Mouse (Mus musculus) liver, embryonic 11.5 days (tissue): ENCODE results near the gene Atp8a1. TPM values are rescaled to one million over a fixed set of nuclear protein-coding genes. Genes with fewer than 3 reads are reported as not detected.

Source experiments
- ATAC-seq: fragments of 200-750 bp; cut with Nextera tagmentation; replicated peaks from 2 replicates; pipeline ENCODE4 v1.8.0; 2017; ENCODE audit warnings: moderate number of reproducible peaks, mild to moderate bottlenecking, moderate TSS enrichment, moderate library complexity; ENCODE audit not compliant: low FRiP score
- DNase-seq: peaks from one replicate; pipeline ENCODE4 v3.0.0-alpha.2; 2017; ENCODE audit warnings: low spot score
- H3K27ac ChIP-seq: fragments of 300-500 bp; sonication (generic); 2 replicates; pipeline ENCODE4 v1.5.1; 2014; ENCODE audit warnings: mild to moderate bottlenecking, low read depth, low read length, control low read depth
- H3K27me3 ChIP-seq: fragments of 300-500 bp; sonication (generic); replicated peaks from 2 replicates; pipeline ENCODE4 v1.6.1; 2014; ENCODE audit warnings: low read length, mixed read lengths; ENCODE audit not compliant: control insufficient read depth, insufficient read depth
- H3K36me3 ChIP-seq: fragments of 300-500 bp; sonication (generic); 2 replicates; pipeline ENCODE4 v1.6.1; 2014; ENCODE audit warnings: mild to moderate bottlenecking, low read length, moderate library complexity, mixed read lengths; ENCODE audit not compliant: control insufficient read depth, insufficient read depth
- H3K4me1 ChIP-seq: fragments of 300-500 bp; sonication (generic); replicated peaks from 2 replicates; pipeline ENCODE4 v1.6.1; 2014; ENCODE audit warnings: low read length, mixed read lengths; ENCODE audit not compliant: control insufficient read depth, insufficient read depth
- H3K4me2 ChIP-seq: fragments of 300-500 bp; sonication (generic); 2 replicates; pipeline ENCODE4 v1.6.1; 2014; ENCODE audit warnings: mild to moderate bottlenecking, control low read depth, moderate library complexity
- H3K4me3 ChIP-seq: fragments of 300-500 bp; sonication (generic); 2 replicates; pipeline ENCODE4 v1.5.1; 2014; ENCODE audit warnings: low read depth, low read length, control low read depth
- H3K9ac ChIP-seq: fragments of 300-500 bp; sonication (generic); 2 replicates; pipeline ENCODE4 v1.6.1; 2014; ENCODE audit warnings: low read depth, low read length, control low read depth
- H3K9me3 ChIP-seq: fragments of 300-500 bp; sonication (generic); 2 replicates; pipeline ENCODE4 v1.6.1; 2016; ENCODE audit warnings: low read length, inconsistent platforms, mixed read lengths; ENCODE audit not compliant: control insufficient read depth
- WGBS: fragments of 180-500 bp; shearing (Covaris S2); extraction: QIAGEN DNeasy Blood & Tissue Kit; methylation state at CpG from one replicate; pipeline ENCODE4 v1.1.7; 2014; 5-methylcytosine and 5-hydroxymethylcytosine counted together
- polyA plus RNA-seq: library from polyadenylated mRNA; unstranded; fragments of >200 nt; fragmentation: Nextera tagmentation; extraction: Ambion mirVana; gene quantifications from 2 replicates; pipeline ENCODE4 v1.2.1, GENCODE M21; 2014

The Atp8a1 gene
- polyA plus RNA-seq, 1 experiment from 2014 or later: 60.5 TPM

DNA sequence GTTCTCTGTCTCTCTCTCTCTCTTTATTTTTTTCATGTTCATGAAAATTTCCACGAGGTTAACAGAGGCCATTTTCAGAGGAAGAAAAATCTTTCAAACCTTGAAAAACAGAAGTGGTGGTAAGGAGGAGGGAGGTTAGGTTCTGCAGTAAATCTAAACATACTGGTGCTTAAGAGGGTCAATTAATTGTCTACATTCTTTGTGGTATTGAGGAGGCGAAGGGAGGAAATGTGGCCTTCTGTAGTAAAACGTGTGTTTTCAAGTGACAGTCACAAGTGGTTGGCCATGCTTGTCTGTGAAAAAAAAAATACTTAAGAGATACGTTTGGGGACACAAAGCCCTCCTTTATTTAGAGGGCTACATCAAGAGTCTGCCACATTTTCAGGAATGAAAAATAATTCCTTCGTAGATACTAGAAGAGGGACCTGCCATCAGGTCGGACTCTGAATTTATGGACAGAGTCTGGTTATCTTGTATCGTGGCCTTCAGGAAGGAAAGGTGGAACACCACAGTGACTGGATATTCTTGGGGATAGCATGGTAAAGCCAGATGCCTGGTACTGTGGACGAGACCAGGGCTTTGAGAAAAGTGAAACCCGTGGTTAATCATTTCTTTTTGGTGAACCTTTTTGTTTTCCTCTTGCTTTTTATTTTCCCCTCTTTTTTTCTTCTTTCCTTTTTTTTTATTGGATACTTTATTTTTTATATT lies 113.5 kb downstream of the Atp8a1 start:
- peaks cover 19% of the 10 kb centered on the region for H3K36me3 ChIP-seq

GRCm38 (mm10) chr5:67733150-67733549 lies 114.1 kb downstream of the Atp8a1 start:
- no peak for ATAC-seq
- peaks cover 19% of the 10 kb centered on the region for H3K36me3 ChIP-seq
- 87% methylated on average over 6 of the region's 6 CpGs for WGBS

More for the DNA sequence above, 113.5 kb downstream of the Atp8a1 start:
- H3K9ac ChIP-seq: no peak overlapping the region
- no peak for DNase-seq
- 72% methylated on average over 9 of the region's 9 CpGs for WGBS
- no peak overlapping the region for H3K27ac ChIP-seq
- H3K27me3 ChIP-seq: no peaks in the 10 kb centered on the region
- no peaks in the 10 kb centered on the region for H3K9me3 ChIP-seq
- no peak for ATAC-seq
- no peak overlapping the region for H3K4me2 ChIP-seq
- H3K4me3 ChIP-seq: no peak overlapping the region
- H3K4me1 ChIP-seq: no peaks in the 10 kb centered on the region

DNA sequence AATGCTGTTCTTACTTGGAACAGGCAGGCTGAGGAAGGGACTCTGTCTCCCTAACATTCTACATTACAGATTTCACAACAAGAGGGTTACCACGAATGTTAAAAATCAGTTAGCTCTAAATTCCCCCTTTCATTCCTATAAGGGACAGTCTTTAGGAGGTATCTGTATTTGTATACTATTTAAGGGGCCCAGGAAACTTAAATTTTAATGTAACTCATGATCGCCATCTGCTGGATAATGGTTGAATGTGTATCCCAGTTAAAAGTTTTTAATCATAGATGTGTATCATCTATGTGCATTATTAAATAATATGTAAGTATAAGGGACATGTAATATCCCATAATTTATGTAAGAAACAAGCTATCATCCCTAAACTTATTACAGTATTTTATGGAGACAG lies 119.5 kb downstream of the Atp8a1 start:
- Histone ChIP-seq H3K4me1 (no peaks in the 10 kb centered on the region), H3K9ac (no peak overlapping the region), H3K4me3 (no peak overlapping the region), H3K27me3 (no peaks in the 10 kb centered on the region), H3K36me3 (peaks cover 8% of the 10 kb centered on the region), H3K9me3 (no peaks in the 10 kb centered on the region), H3K4me2 (no peak overlapping the region), H3K27ac (no peak overlapping the region)
- ATAC-seq: no peak
- no peak for DNase-seq
- WGBS: 26% methylated on average over 2 of the region's 2 CpGs

More at GRCm38 (mm10) chr5:67733150-67733549, 114.1 kb downstream of the Atp8a1 start:
- no peak for DNase-seq
- Histone ChIP-seq H3K4me3 (no peak overlapping the region), H3K9me3 (no peaks in the 10 kb centered on the region), H3K4me1 (no peaks in the 10 kb centered on the region), H3K27ac (no peak overlapping the region), H3K27me3 (no peaks in the 10 kb centered on the region), H3K4me2 (no peak overlapping the region), H3K9ac (no peak overlapping the region)

GRCm38 (mm10) chr5:67726810-67727209 lies 120.4 kb downstream of the Atp8a1 start:
- no peak for ATAC-seq
- Histone ChIP-seq H3K9ac (no peak overlapping the region), H3K36me3 (peaks cover 8% of the 10 kb centered on the region), H3K27ac (no peak overlapping the region), H3K9me3 (no peaks in the 10 kb centered on the region), H3K27me3 (no peaks in the 10 kb centered on the region), H3K4me2 (no peak overlapping the region), H3K4me3 (no peak overlapping the region), H3K4me1 (no peaks in the 10 kb centered on the region)
- WGBS: 91% methylated on average over 13 of the region's 13 CpGs
- DNase-seq: no peak

GRCm38 (mm10) chr5:67701641-67702040 lies 145.6 kb downstream of the Atp8a1 start:
- Histone ChIP-seq H3K27ac (no peak overlapping the region), H3K27me3 (no peaks in the 10 kb centered on the region), H3K9me3 (no peaks in the 10 kb centered on the region), H3K4me2 (no peak overlapping the region), H3K4me3 (no peak overlapping the region), H3K36me3 (peaks cover 8% of the 10 kb centered on the region), H3K9ac (no peak overlapping the region), H3K4me1 (no peaks in the 10 kb centered on the region)
- WGBS: 93% methylated on average over 7 of the region's 7 CpGs
- ATAC-seq (no peak), DNase-seq (no peak)

- ATAC-seq (no peak), DNase-seq (no peak)
- no peaks in the 10 kb centered on the region for H3K9me3 ChIP-seq
- no peak overlapping the region for H3K4me3 ChIP-seq
- no peak overlapping the region for H3K4me2 ChIP-seq
- no peaks in the 10 kb centered on the region for H3K27me3 ChIP-seq
- H3K9ac ChIP-seq: no peak overlapping the region
- H3K4me1 ChIP-seq: no peaks in the 10 kb centered on the region
- no peak overlapping the region for H3K27ac ChIP-seq
- WGBS: 88% methylated on average over 1 of the region's 1 CpGs
- peaks cover 5% of the 10 kb centered on the region for H3K36me3 ChIP-seq
Observed at GRCm38 (mm10) chr5:67699418-67699817, 147.8 kb downstream of the Atp8a1 start.

- no peak for DNase-seq
- Histone ChIP-seq H3K9ac (no peak overlapping the region), H3K9me3 (no peaks in the 10 kb centered on the region), H3K4me3 (no peak overlapping the region), H3K4me2 (no peak overlapping the region), H3K27ac (no peak overlapping the region), H3K27me3 (no peaks in the 10 kb centered on the region), H3K36me3 (peaks cover 5% of the 10 kb centered on the region), H3K4me1 (no peaks in the 10 kb centered on the region)
- 79% methylated on average over 3 of the region's 3 CpGs for WGBS
- ATAC-seq: no peak
Observed at GRCm38 (mm10) chr5:67698176-67698575, 149.1 kb downstream of the Atp8a1 start.

DNA sequence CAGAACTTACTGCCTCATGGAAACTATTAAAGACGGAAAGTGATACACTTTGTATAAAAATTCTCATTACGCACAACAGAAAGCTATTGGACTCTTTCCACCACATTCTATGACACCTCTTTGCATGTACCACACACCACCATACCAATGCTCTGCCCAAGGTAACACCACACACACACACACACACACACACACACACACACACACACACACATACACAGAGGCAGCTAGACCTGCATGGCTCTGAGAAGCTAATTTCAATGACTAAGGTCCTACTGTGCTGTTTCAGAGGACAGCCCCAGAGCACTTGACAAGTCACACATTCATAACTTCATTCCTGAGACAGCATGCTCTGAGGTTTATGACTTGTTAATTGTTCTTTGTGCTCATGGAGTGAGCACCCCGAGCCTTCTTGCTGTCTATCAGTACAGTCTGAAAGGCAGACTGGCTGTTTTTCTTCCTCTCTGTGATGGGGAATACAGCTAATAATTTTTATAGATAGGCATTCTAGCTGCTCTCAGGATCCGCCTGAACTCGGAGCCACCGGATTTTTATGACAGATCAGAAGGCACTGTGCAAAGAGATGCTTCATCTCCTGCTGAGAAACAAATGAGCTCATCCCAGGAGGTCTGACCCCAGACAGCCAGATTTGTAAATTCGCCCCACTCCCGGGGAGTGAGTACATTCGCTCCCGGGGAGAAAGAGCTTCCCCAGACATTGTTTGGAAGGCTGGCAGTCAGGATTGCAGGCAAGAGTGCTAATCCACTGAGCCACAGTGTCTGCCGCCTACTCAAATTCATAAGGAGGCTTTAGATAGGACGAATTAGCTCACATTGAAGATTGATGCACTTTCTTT lies 150.3 kb downstream of the Atp8a1 start:
- H3K36me3 ChIP-seq: peaks cover 5% of the 10 kb centered on the region
- 50% methylated on average over 12 of the region's 12 CpGs for WGBS

More for the DNA sequence above, 150.3 kb downstream of the Atp8a1 start:
- no peak overlapping the region for H3K9ac ChIP-seq
- DNase-seq (no peak), ATAC-seq (no peak)
- no peaks in the 10 kb centered on the region for H3K27me3 ChIP-seq
- no peaks in the 10 kb centered on the region for H3K4me1 ChIP-seq
- no peak overlapping the region for H3K4me3 ChIP-seq
- no peak overlapping the region for H3K4me2 ChIP-seq
- no peak overlapping the region for H3K27ac ChIP-seq
- no peaks in the 10 kb centered on the region for H3K9me3 ChIP-seq
